Mouse (Mus musculus): ENCODE data around the gene Zfp493. TPM values are rescaled to one million over a fixed set of nuclear protein-coding genes. Genes with fewer than 3 reads are reported as not detected.

Zfp493 gene
- total RNA-seq, 2 experiments from 2014 or later, result 0.17 to 0.43 TPM

Other genes with a start within 250 kb of the Zfp493 start
- gene Zfp748, start 225.9 kb upstream of the Zfp493 start, total RNA-seq (2021), result 1 to 10 TPM; 5.3 to 5.6 TPM
- gene Zfp729b, start 170.0 kb upstream of the Zfp493 start, total RNA-seq (2021), result 1 to 10 TPM; 4.1 to 4.7 TPM
- gene Gm49345, start 141.9 kb upstream of the Zfp493 start, total RNA-seq (2021), result 1 to 10 TPM in 1 of 2 experiments, under 1 TPM in 1; 0.72 to 1.9 TPM
- gene Zfp729a, start 141.9 kb upstream of the Zfp493 start, total RNA-seq (2021), result 1 to 10 TPM; 3.7 to 3.8 TPM
- 1 to 10 TPM; 7.5 to 8.2 TPM for gene Zfp738, start 92.6 kb upstream of the Zfp493 start, total RNA-seq (2021)
- 1 to 10 TPM; 6.1 to 6.4 TPM for gene Zfp65, start 50.5 kb upstream of the Zfp493 start, total RNA-seq (2021)
- 1 to 10 TPM; 2.5 to 2.8 TPM for gene Zfp85, start 24.5 kb upstream of the Zfp493 start, total RNA-seq (2021)
- gene Zfp273, start 34.0 kb downstream of the Zfp493 start, total RNA-seq (2021), result 1 to 10 TPM; 1.7 to 2.3 TPM
- 1 to 10 TPM in 1 of 2 experiments, under 1 TPM in 1; 0.95 to 1.5 TPM for gene Gm10037, start 51.4 kb downstream of the Zfp493 start, total RNA-seq (2021)
- not detected for gene BC048507, start 83.6 kb downstream of the Zfp493 start, total RNA-seq (2021)

Data from heart, postnatal 4 days (tissue).